ENCODE assay signal across 15 mouse cellular contexts in the genomic region with DNA sequence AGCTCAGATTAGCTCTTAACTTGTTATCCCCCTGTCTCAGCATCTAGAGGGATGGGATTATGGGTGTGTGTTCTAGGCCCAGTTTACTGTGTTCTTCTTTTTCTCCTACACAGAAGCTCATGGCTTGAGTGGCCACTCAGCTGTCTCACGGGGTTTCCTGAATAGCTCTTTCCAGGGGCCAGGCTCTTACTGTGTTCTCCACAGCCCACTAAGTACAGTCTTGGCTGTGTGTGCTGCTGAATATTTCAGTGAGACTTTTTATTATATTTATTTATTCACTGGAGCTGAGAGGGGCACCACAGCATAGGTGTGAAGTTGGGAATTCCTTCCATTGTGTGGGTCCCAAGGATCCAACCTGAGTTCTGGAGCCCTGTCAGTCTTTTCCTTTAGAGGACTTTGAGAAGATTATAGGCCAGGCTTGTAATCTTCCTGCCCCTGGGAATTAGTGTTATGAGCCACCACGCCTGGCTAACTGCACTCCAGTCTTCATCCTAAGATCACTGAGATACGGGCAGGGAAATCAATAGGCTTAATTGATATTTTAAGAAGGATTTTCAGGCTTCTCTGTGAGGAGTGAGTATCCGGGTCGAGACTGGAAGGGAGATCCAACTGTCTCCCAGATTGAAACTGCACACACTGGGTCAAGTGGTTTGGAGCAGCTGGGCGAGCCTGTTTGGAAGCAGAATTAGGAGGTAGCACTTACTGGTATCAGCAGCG.
"Had no signal": no experiment of that assay in that cellular context is flagged by ENCODE, and none has a peak within 500 bp of the region (broad histone marks: within the 10 kb centered on the region; RNA-seq: fewer than 3 reads in every experiment).

No protein-coding gene starts in this region.

- H3K4me1 ChIP-seq: liver, embryonic 15.5 days had no signal

- H3K9me3 ChIP-seq: limb, embryonic 10.5 days; liver, embryonic 15.5 days; midbrain, embryonic 13.5 days; neural tube, embryonic 15.5 days had no signal

- DNase-seq: kidney, postnatal 10 days; kidney, postnatal 4 days; lung, adult 2 months; lung, postnatal 10 days; right cerebral cortex, postnatal 4 days; spleen, adult 18-20 months; thymus, adult 18-20 months; thymus, postnatal 14 days had no signal

- H3K4me2 ChIP-seq: liver, embryonic 11.5 days; liver, embryonic 15.5 days; midbrain, embryonic 13.5 days; neural tube, embryonic 15.5 days had no signal

- H3K27ac ChIP-seq: left cerebral cortex, adult 2 months; limb, embryonic 10.5 days; liver, embryonic 15.5 days; midbrain, embryonic 13.5 days; neural tube, embryonic 15.5 days had no signal

- H3K36me3 ChIP-seq: limb, embryonic 10.5 days; liver, embryonic 15.5 days; midbrain, embryonic 13.5 days; neural tube, embryonic 15.5 days had no signal

- ATAC-seq: midbrain, embryonic 13.5 days had no signal

- H3K4me3 ChIP-seq: left cerebral cortex, adult 2 months; limb, embryonic 10.5 days; liver, embryonic 15.5 days; midbrain, embryonic 13.5 days; myocyte; neural tube, embryonic 15.5 days had no signal

- H3K27me3 ChIP-seq: liver, embryonic 15.5 days; neural tube, embryonic 15.5 days had no signal

- H3K9ac ChIP-seq: liver, embryonic 15.5 days; midbrain, embryonic 13.5 days; neural tube, embryonic 15.5 days had no signal
